Mouse (Mus musculus): ENCODE measurements at regions not wholly inside any gene's neighbourhood (a gene's known extent, or its start where the extent isn't known, plus 50 kb on each side); places are given as distances from the start of the nearest gene placed in this dataset.

GRCm38 (mm10) chr13:57361286-57361685 lies 465.5 kb upstream of the Trpc7 start:
- TF ChIP-seq CTCF (IDR thresholded peaks at IDR 0.05; ENCODE audit: control insufficient read depth, insufficient read depth, insufficient read length) (no peak), USF1 (IDR thresholded peaks at IDR 0.05; ENCODE audit: low read depth) (no peak)
